Mouse (Mus musculus) thymus, postnatal 0 days (tissue): ENCODE measurements around the gene Hs2st1. TPM values are rescaled to one million over a fixed set of nuclear protein-coding genes. Genes with fewer than 3 reads are reported as not detected.

Experiments used
- DNase-seq: peaks from one replicate; pipeline ENCODE4 v3.0.0-alpha.2; 2015; ENCODE audit warnings: low spot score
- polyA plus RNA-seq: library from polyadenylated mRNA; unstranded; fragments of >200 nt; fragmentation: Nextera tagmentation; extraction: Ambion mirVana; gene quantifications from 2 replicates; pipeline ENCODE4 v1.2.1, GENCODE M21; 2015

Gene Hs2st1
- polyA plus RNA-seq, 1 experiment from 2014 or later, result 10.8 TPM

GRCm38 (mm10) chr3:144553942-144554341 lies 16.0 kb downstream of the Hs2st1 start:
- no peak for DNase-seq

- peak; percentile 64 for DNase-seq
Observed at GRCm38 (mm10) chr3:144551416-144551815, 18.6 kb downstream of the Hs2st1 start.

- DNase-seq, result no peak
Observed at GRCm38 (mm10) chr3:144550659-144551058, 19.3 kb downstream of the Hs2st1 start.

- DNase-seq, result no peak
Observed at GRCm38 (mm10) chr3:144550036-144550435, 19.9 kb downstream of the Hs2st1 start.

GRCm38 (mm10) chr3:144548186-144548845 lies 21.7 kb downstream of the Hs2st1 start:
- peak; percentile 82 for DNase-seq

- no peak for DNase-seq
Observed at GRCm38 (mm10) chr3:144546490-144546889, 23.5 kb downstream of the Hs2st1 start.

- no peak for DNase-seq
Observed at GRCm38 (mm10) chr3:144545832-144546231, 24.1 kb downstream of the Hs2st1 start.

- DNase-seq, result no peak
Observed at GRCm38 (mm10) chr3:144545152-144545551, 24.8 kb downstream of the Hs2st1 start.

- no peak for DNase-seq
Observed at GRCm38 (mm10) chr3:144541906-144542438, 28.0 kb downstream of the Hs2st1 start.

- no peak for DNase-seq
Observed at GRCm38 (mm10) chr3:144540805-144541204, 29.2 kb downstream of the Hs2st1 start.

GRCm38 (mm10) chr3:144539051-144539450 lies 30.9 kb downstream of the Hs2st1 start:
- DNase-seq, result no peak

- DNase-seq, result no peak
Observed at GRCm38 (mm10) chr3:144537078-144537855, 32.7 kb downstream of the Hs2st1 start.

GRCm38 (mm10) chr3:144535056-144535455 lies 34.9 kb downstream of the Hs2st1 start:
- DNase-seq, result no peak

- no peak for DNase-seq
Observed at GRCm38 (mm10) chr3:144531023-144531422, 39.0 kb downstream of the Hs2st1 start.

- no peak for DNase-seq
Observed at GRCm38 (mm10) chr3:144527918-144528317, 42.1 kb downstream of the Hs2st1 start.

- no peak for DNase-seq
Observed at GRCm38 (mm10) chr3:144519581-144520272, 50.3 kb downstream of the Hs2st1 start.

- no peak for DNase-seq
Observed at GRCm38 (mm10) chr3:144518917-144519316, 51.1 kb downstream of the Hs2st1 start.

- DNase-seq, result no peak
Observed at GRCm38 (mm10) chr3:144515286-144515685, 54.7 kb downstream of the Hs2st1 start.

- no peak for DNase-seq
Observed at GRCm38 (mm10) chr3:144514122-144514505, 55.9 kb downstream of the Hs2st1 start.

GRCm38 (mm10) chr3:144513169-144514121 lies 56.5 kb downstream of the Hs2st1 start:
- DNase-seq, result no peak

- DNase-seq, result no peak
Observed at GRCm38 (mm10) chr3:144510724-144511123, 59.3 kb downstream of the Hs2st1 start.
